Mouse (Mus musculus) embryonic facial prominence, embryonic 14.5 days (tissue): ENCODE data around the gene Akr1b10. TPM values are rescaled to one million over a fixed set of nuclear protein-coding genes. Genes with fewer than 3 reads are reported as not detected.

Experiments
- polyA plus RNA-seq: library from polyadenylated mRNA; unstranded; fragments of >200 nt; fragmentation: Nextera tagmentation; extraction: Ambion mirVana; gene quantifications from 2 replicates; pipeline ENCODE4 v1.2.1, GENCODE M21; 2014

Gene Akr1b10
- polyA plus RNA-seq, 1 experiment from 2014 or later, result 15.9 TPM

Other genes with a start within 250 kb of the Akr1b10 start
- 54.1 and 56.6 TPM in 2 replicates for gene Slc35b4, start 207.1 kb upstream of the Akr1b10 start, polyA plus RNA-seq
- 182 and 187 TPM in 2 replicates for gene Akr1b3, start 66.7 kb upstream of the Akr1b10 start, polyA plus RNA-seq
- 7.9 and 11.0 TPM in 2 replicates for gene Akr1b8, start 30.1 kb upstream of the Akr1b10 start, polyA plus RNA-seq
- not detected in 2 replicates for gene Akr1b7, start 28.1 kb downstream of the Akr1b10 start, polyA plus RNA-seq
- gene Bpgm, start 92.0 kb downstream of the Akr1b10 start, polyA plus RNA-seq, result 46.5 and 48.7 TPM in 2 replicates
- gene Cald1, start 214.3 kb downstream of the Akr1b10 start, polyA plus RNA-seq, result 227 and 238 TPM in 2 replicates